8 mouse cellular contexts compared by ENCODE assay signal in the genomic region with DNA sequence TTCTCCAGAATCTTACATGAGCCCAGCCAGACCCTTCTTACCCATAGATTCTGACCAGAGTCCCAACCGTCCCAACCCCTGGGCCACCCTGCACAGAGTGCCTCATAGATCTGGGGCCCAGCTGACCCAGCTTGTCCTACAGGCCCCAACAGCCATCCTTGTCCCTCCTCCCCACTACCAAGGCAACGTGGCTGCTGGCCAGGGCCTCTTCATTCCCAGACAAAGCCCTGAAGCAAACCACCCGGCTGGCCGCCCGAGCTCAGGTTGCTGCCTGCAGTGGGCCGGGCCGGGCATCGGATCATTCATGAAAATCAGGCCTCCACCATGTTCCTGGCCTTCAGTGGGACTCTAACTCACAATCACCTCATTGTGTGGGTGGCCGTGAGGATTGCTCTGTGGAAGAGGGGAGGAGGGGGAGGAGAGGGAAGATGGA.
DNase-seq lines count a peak whose midpoint lies in the region; ATAC-seq lines count a peak whose summit lies in the region.

No protein-coding gene starts in this region.

- DNase-seq in heart, embryonic 10.5 days (ENCODE audit: low spot score), result peak; percentile 78
- DNase-seq in heart, adult 8-10 months (ENCODE audit: low spot score), result no peak
- DNase-seq in Muller cell, postnatal 12 days (ENCODE audit: inconsistent ontology term), result peak; percentile 90
- peak; percentile 62 to 68 for DNase-seq in layer of hippocampus, adult 18-20 months (ENCODE audit: low spot score in 2 of 2)
- peak; percentile 74 for DNase-seq in right cerebral cortex, postnatal 4 days

- WGBS in heart, embryonic 10.5 days, result 55% methylated on average over 9 of the region's 9 CpGs
- 21% methylated on average over 9 of the region's 9 CpGs for WGBS in embryonic facial prominence, embryonic 13.5 days
- WGBS in lung, embryonic 15.5 days, result 29% methylated on average over 9 of the region's 9 CpGs

- no peak for ATAC-seq in embryonic facial prominence, embryonic 13.5 days (ENCODE audit: insufficient number of reproducible peaks, insufficient read depth, low FRiP score, low TSS enrichment, low read depth)
- peak; percentile 71 for ATAC-seq in lung, embryonic 15.5 days (ENCODE audit: borderline replicate concordance, extremely low read depth, low FRiP score, low TSS enrichment)
- ATAC-seq in megakaryocyte, adult 5-6 weeks (ENCODE audit: poor library complexity, severe bottlenecking), result no peak

- H3K4me3 ChIP-seq in heart, embryonic 10.5 days, result no peak overlapping the region
- no peak overlapping the region for H3K4me3 ChIP-seq in embryonic facial prominence, embryonic 13.5 days
- no peak overlapping the region for H3K4me3 ChIP-seq in lung, embryonic 15.5 days

- H3K27me3 ChIP-seq in heart, embryonic 10.5 days (ENCODE audit: insufficient read depth, poor library complexity, severe bottlenecking), result peaks cover 44% of the 10 kb centered on the region
- H3K27me3 ChIP-seq in embryonic facial prominence, embryonic 13.5 days, result no peaks in the 10 kb centered on the region
- no peaks in the 10 kb centered on the region for H3K27me3 ChIP-seq in lung, embryonic 15.5 days

- H3K27ac ChIP-seq in heart, embryonic 10.5 days, result peak overlapping the region; percentile 49; the same call in 1 of the 2 replicates
- peak overlapping the region; percentile 58 for H3K27ac ChIP-seq in embryonic facial prominence, embryonic 13.5 days
- peak overlapping the region; percentile 62 for H3K27ac ChIP-seq in lung, embryonic 15.5 days

- no peak overlapping the region for H3K9ac ChIP-seq in embryonic facial prominence, embryonic 13.5 days
- no peak overlapping the region for H3K9ac ChIP-seq in lung, embryonic 15.5 days

- no peaks in the 10 kb centered on the region for H3K9me3 ChIP-seq in heart, embryonic 10.5 days
- H3K9me3 ChIP-seq in embryonic facial prominence, embryonic 13.5 days, result no peaks in the 10 kb centered on the region
- H3K9me3 ChIP-seq in lung, embryonic 15.5 days, result no peaks in the 10 kb centered on the region

- H3K36me3 ChIP-seq in heart, embryonic 10.5 days, result no peaks in the 10 kb centered on the region
- no peaks in the 10 kb centered on the region for H3K36me3 ChIP-seq in embryonic facial prominence, embryonic 13.5 days
- H3K36me3 ChIP-seq in lung, embryonic 15.5 days, result no peaks in the 10 kb centered on the region

- H3K4me2 ChIP-seq in embryonic facial prominence, embryonic 13.5 days, result no peak overlapping the region
- H3K4me2 ChIP-seq in lung, embryonic 15.5 days, result no peak overlapping the region

- peaks cover 58% of the 10 kb centered on the region for H3K4me1 ChIP-seq in heart, embryonic 10.5 days
- H3K4me1 ChIP-seq in embryonic facial prominence, embryonic 13.5 days, result peaks cover 35% of the 10 kb centered on the region
- peaks cover 66% of the 10 kb centered on the region for H3K4me1 ChIP-seq in lung, embryonic 15.5 days
